Mouse (Mus musculus): ENCODE measurements at regions not wholly inside any gene's neighbourhood (a gene's known extent, or its start where the extent isn't known, plus 50 kb on each side); places are given as distances from the start of the nearest gene placed in this dataset.
"Not testable (repeated sequence)": the region's sequence is repeated elsewhere in the genome, so short reads cannot be mapped to it uniquely, and the experiment has no call there.

DNA sequence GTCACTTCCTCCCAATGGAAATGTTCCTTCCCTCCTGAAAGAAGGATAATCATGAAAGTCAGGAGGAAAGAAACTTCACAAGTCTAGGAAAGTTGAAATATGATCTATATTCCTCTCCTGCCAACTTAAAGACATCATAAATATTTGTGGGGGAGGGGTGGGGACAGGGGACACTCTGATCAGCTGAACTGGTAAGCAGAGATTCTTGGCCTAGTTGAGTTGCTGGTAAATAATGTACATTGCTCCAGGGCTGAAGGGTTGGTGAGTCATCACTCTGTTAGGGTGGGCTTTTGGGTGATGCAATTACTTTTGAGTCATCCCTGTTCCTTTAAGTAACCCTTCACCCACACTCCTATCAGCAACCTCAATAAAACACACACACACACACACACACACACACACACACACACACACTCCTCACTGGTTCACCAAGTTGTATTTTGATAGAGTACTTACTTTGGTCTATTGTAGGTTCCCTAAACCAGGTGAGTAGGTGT lies 56.0 kb downstream of the Ccdc71l start:
- no peak for DNase-seq (ENCODE audit: low spot score in 2 of 2)

DNA sequence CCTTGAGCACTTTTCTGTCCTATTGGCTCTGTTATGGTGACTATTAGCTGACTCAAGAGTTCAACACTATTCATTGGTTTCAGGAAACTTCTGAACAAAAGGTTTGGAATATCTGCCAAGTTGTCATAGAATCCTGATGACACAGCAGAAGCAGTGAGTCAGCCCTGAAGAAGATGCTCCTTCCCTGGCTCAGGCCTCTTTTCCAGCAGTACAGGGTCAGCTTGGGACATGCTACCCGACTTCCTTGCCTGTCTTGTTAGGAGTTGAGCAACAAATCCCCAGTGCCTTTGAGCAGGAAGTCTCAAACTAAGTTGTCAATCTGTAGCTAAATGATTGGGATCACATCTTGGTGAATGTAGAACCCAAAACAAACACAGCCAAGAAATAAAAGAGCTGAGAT lies 56.6 kb downstream of the Ccdc71l start:
- no peak for DNase-seq (ENCODE audit: low spot score in 2 of 2)

DNA sequence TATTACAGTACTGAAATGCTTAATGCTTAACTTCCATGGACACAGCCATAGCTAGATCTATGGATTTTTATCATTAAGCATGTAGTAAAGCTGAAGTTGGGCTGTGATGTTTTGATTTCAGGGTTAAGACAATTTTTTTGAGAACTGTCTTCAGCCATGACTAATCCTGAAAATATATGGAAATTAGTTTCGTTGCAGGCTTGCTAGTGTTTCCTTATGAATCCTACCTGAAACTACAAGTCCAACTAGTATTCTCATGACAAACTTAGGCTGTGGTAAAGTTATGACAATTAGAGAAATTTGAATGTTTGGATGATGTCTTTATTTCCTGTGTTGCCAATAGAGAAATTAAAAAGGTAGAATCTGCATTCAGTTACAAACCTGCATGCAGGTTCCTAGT lies 59.7 kb downstream of the Ccdc71l start:
- no peak for DNase-seq (ENCODE audit: low spot score in 2 of 2)

- no peak for DNase-seq (ENCODE audit: low spot score in 2 of 2)
These were observed 66.3 kb downstream of the Ccdc71l start for GRCm38 (mm10) chr12:32444770-32445169.

DNA sequence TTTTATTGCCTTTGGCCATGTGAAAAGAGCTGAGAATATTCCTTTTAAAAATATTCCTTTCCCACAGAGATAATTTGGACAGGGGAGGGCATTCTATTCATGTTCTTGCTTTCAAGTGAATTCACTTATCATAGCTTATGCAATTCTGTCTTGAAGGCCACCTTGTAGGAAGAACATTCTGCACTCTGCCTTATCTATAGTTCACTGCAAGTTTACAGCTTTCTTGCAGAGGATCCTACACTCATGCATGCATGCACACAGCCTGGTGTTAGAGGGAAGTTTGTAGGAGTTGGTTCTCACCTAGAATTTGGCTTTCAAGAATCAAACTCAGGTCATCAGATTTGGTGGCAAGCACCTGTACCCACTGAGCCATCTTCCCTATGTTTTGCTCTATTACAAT lies 67.4 kb downstream of the Ccdc71l start:
- DNase-seq (ENCODE audit: low spot score in 2 of 2), result no peak

GRCm38 (mm10) chr12:32449373-32449772 lies 70.9 kb downstream of the Ccdc71l start:
- no peak for DNase-seq (ENCODE audit: low spot score in 2 of 2)

DNA sequence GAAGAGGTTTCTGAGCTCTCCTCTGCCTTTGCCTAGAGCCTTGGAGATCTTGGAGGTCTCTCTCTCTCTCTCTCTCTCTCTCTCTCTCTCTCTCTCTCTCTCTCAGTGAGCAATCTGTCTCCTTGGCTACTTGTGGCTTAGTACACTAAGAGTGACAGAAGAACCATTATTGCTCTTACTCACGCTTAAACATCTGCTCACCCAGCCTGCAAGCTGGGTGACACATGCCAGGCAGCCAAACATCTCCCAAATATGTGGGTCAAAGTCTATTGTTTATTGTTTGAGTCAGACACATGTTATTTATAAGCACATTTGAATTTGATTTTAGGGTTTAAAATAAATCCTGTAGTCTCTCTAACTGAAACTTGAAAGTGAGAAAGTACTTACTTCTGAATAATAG lies 72.7 kb downstream of the Ccdc71l start:
- DNase-seq (ENCODE audit: low spot score in 2 of 2), result no peak

DNA sequence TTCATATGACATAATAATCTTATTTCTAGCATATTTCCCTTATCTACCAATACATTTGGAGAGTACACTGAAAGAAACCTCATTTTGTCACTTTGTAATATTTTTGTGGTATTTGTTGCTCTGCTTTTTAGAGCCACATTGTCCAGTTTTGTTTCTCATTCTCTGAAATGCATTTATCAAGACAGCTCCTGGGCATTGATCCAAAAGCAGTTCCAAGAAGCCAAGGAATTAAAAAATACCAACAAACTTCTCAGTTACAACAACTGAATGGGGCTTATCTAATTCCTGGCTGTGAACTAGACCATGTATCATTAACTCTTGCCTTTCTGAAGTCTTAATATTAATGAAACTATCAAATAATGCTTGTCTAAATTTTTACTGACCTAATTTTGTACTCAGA lies 76.3 kb downstream of the Ccdc71l start:
- no peak for DNase-seq (ENCODE audit: low spot score in 2 of 2)

GRCm38 (mm10) chr12:32455231-32455630 lies 76.7 kb downstream of the Ccdc71l start:
- not testable (repeated sequence) for DNase-seq (ENCODE audit: low spot score in 2 of 2)

DNA sequence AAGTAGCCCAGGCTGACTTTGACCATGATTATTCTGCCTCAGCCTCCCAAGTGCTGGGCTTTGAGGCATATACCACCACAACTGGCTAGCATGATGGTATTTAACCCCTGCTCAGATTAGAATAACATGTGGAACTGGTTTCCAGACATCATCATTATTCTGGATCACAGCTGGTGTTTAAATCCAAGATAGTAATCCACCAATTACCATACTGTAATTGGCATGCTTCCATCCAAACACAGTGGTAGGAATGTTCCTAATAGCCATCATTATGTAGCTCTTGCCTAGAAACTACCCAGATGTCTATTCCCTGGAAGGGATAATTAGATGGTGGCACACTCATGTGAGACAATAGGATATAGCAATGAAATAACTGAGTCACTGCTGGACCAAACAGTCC lies 77.4 kb downstream of the Ccdc71l start:
- DNase-seq (ENCODE audit: low spot score in 2 of 2), result no peak

DNA sequence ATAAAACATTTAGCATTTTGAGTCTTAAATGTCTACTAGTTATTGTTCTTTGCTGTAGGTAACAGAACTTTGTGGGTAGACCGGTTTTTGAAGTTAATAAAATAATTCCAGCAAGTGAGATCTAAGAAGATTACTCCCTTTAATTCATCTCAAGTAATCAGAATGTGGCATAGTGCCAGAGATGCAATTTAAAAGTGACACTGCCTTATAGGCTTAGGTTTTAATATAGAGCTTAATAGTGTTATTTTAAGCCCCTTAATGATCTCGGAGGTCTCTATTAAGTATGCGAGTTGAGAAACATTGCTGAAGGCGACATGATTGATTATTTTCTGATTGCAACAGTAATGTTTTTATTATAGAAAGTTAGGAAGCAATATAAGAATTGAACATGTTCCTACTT lies 78.3 kb downstream of the Ccdc71l start:
- no peak for DNase-seq (ENCODE audit: low spot score in 2 of 2)

DNA sequence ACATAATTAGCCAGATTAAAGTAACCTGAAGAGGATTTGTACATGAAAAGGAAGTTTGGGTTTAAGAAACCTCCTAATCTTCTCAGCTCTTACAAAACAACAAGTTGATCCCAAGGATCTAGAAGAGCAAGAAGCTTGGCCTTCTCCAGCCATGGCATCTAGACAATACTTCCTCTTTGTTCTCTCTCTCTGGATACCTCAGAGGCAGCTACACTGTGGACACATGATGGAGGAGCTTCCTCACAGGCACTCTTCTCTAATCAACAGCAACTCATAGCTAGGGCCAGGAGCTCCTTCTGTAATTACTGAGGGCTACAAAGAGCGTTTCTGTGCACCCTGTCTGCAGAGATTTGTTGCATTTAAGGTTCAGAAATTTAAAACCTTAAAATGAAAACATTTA lies 79.9 kb downstream of the Ccdc71l start:
- no peak for DNase-seq (ENCODE audit: low spot score in 2 of 2)

GRCm38 (mm10) chr12:32460330-32460998 lies 82.0 kb downstream of the Ccdc71l start:
- no peak for DNase-seq (ENCODE audit: low spot score in 2 of 2)

- peak in 1 of 2 experiments; percentile 12 for DNase-seq (ENCODE audit: low spot score in 2 of 2)
These were observed 86.9 kb downstream of the Ccdc71l start for GRCm38 (mm10) chr12:32465371-32465770.

GRCm38 (mm10) chr12:32469863-32470262 lies 91.4 kb downstream of the Ccdc71l start:
- DNase-seq (ENCODE audit: low spot score in 2 of 2), result no peak

- DNase-seq (ENCODE audit: low spot score in 2 of 2), result no peak
These were observed 100.9 kb downstream of the Ccdc71l start for GRCm38 (mm10) chr12:32479451-32479850.

DNA sequence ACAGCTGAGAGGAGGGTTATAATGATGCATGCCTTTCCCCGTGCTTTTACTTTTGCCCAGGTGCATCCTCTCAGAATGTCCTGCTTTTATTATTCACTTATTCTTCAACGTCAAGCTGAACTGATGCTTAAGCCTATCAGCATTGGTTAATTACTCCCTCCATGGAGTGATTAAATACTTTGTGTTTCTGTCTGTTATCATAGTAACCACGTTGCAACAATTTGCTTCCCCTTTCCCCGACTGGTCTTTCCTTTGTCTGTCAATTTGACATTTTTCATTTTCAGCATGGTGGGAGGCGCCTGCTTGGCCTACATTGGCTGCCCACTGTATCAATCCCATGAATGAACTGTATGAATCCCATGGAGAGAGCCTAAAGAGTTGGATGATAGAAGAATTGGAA lies 101.8 kb downstream of the Ccdc71l start:
- no peak for DNase-seq (ENCODE audit: low spot score in 2 of 2)

DNA sequence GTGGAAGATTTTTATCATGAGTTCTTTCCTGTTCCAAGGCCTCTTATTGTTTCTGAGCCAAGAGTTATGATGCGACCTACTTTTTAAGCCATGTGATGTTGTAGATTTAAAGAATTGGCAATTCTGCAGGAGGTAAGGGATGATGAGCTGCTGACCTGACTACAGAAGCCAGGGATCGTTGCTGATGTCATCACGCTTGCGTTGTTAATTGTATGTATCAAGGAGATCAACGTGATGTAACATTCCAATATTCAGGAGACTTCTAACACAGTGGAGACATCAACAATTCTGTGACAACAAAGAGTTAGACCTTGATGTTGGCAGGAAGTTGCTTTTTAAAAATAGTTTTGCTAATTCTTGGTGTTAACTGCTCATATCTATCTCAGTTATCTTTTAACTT lies 102.5 kb downstream of the Ccdc71l start:
- no peak for DNase-seq (ENCODE audit: low spot score in 2 of 2)

GRCm38 (mm10) chr12:32482343-32482742 lies 103.8 kb downstream of the Ccdc71l start:
- no peak for DNase-seq (ENCODE audit: low spot score in 2 of 2)

GRCm38 (mm10) chr12:32482777-32483176 lies 104.3 kb downstream of the Ccdc71l start:
- DNase-seq (ENCODE audit: low spot score in 2 of 2), result no peak

DNA sequence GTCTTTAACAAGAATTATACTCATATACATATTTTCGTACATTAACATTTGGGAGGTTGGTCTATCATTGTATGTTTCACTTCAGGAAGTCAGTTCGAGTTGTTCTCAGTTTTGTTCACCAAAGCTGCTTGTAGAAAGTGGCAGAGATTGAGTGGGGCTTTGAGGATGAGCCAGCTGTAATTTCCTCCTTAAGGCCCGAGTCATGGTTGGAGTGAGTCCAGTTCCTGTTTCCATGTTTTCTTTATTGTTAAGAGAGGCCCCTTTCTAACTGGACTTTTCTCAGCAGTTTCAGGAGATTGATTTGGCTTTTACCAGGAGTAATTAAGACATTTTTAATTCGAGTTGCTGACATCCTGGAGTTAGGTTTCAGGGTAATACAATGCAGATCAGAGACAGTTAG lies 107.7 kb downstream of the Ccdc71l start:
- no peak for DNase-seq (ENCODE audit: low spot score in 2 of 2)

GRCm38 (mm10) chr12:32486729-32487128 lies 108.2 kb downstream of the Ccdc71l start:
- DNase-seq (ENCODE audit: low spot score in 2 of 2), result no peak

DNA sequence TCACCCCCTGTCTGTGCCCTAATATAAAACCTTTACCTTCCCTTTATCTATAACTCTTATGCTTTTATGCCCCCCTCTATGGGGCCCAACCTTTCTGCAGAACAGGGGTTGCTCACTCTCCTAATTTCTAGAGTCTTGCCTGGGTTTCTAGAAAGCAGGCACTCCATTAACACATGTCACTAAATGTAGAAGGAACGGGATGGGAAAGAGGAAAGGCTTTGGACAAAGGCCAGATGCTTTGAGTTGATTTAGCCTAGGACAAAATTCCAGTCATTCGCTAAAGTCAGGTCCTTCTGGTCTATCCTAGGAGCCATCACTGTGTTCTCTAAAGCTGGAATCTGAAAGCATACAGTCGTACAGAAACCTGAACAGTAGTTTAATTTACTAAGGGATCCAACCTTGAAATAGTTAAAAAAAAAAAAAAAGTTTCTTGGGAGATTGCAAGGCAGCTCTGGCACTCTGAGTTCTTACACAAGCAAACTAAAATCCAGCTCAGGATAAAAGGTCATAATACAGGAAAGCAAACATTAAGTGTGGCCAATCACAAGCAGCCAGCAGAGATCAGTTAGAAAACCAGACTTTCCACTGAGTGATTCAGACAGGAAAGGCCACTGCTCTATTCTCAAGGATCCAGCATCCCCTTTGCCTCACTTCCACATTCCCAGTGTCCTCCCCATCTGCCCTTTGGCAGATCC lies 109.5 kb downstream of the Ccdc71l start:
- DNase-seq (ENCODE audit: low spot score in 2 of 2), result no peak

DNA sequence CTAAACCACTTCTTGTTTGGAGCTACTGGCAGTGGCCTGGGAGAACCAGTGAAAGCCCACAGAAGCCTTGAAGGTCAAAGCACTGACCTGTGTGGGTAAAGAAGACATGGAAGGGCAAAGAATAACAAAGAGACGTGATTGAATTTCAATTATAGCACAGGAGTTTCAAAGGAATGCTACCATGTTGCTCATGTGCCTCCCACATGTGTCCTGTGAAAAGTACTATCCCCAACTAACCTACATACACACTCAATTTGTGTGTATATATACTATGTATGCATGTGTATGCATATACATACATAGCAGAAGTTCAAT lies 110.0 kb downstream of the Ccdc71l start:
- no peak for DNase-seq (ENCODE audit: low spot score in 2 of 2)
